Mouse (Mus musculus): ENCODE data around the gene Ppy. TPM values are rescaled to one million over a fixed set of nuclear protein-coding genes. Genes with fewer than 3 reads are reported as not detected.

The Ppy gene
- polyA plus RNA-seq, 1 experiment from 2014 or later, result not detected

- Histone ChIP-seq H3K4me2 (replicated peaks) (peak overlapping the region; percentile 44), H3K4me1 (replicated peaks; ENCODE audit: control insufficient read depth, insufficient read depth, low read length) (peaks cover 9% of the 10 kb centered on the region; the same call in 1 of the 2 replicates), H3K9me3 (ENCODE audit: control insufficient read depth, low read length) (no peaks in the 10 kb centered on the region), H3K27me3 (ENCODE audit: control insufficient read depth, insufficient read depth, low read length) (no peaks in the 10 kb centered on the region), H3K36me3 (replicated peaks; ENCODE audit: control insufficient read depth, insufficient read depth) (no peaks in the 10 kb centered on the region), H3K4me3 (replicated peaks; ENCODE audit: low read length) (peak overlapping the region; percentile 12; the same call in 1 of the 2 replicates), H3K27ac (no peak overlapping the region), H3K9ac (no peak overlapping the region)
- ATAC-seq (ENCODE audit: low FRiP score) (no peak), DNase-seq (ENCODE audit: low spot score) (no peak)
- WGBS, result 78% methylated on average over 5 of the region's 5 CpGs
These were observed 4.7 kb downstream of the Ppy start for GRCm38 (mm10) chr11:102096446-102096845.

- Histone ChIP-seq H3K4me2 (replicated peaks) (no peak overlapping the region), H3K9ac (no peak overlapping the region), H3K4me1 (replicated peaks; ENCODE audit: control insufficient read depth, insufficient read depth, low read length) (peaks cover 9% of the 10 kb centered on the region; the same call in 1 of the 2 replicates), H3K27me3 (ENCODE audit: control insufficient read depth, insufficient read depth, low read length) (no peaks in the 10 kb centered on the region), H3K36me3 (replicated peaks; ENCODE audit: control insufficient read depth, insufficient read depth) (no peaks in the 10 kb centered on the region), H3K4me3 (replicated peaks; ENCODE audit: low read length) (no peak overlapping the region), H3K9me3 (ENCODE audit: control insufficient read depth, low read length) (no peaks in the 10 kb centered on the region), H3K27ac (no peak overlapping the region)
- 74% methylated on average over 3 of the region's 3 CpGs for WGBS
- DNase-seq (ENCODE audit: low spot score) (no peak), ATAC-seq (ENCODE audit: low FRiP score) (no peak)
These were observed 5.4 kb downstream of the Ppy start for GRCm38 (mm10) chr11:102095676-102096075.

GRCm38 (mm10) chr11:102089088-102089808 is 11.9 kb downstream of the Ppy start:
- 2% methylated on average over 20 of the region's 20 CpGs for WGBS

GRCm38 (mm10) chr11:102087931-102088898 is 12.9 kb downstream of the Ppy start, which contains the start of gene Mpp2:
Gene Mpp2 (minus strand): TSS chr11:102088515.
- DNase-seq (ENCODE audit: low spot score), result peak; percentile 78
- H3K9ac ChIP-seq, result peak within 1 kb of the TSS; percentile 82
- peak within 1 kb of the TSS; percentile 57 for H3K4me3 ChIP-seq (replicated peaks; ENCODE audit: low read length)
- peaks cover 6% of the 10 kb centered on the region; the same call in 1 of the 2 replicates for H3K36me3 ChIP-seq (replicated peaks; ENCODE audit: control insufficient read depth, insufficient read depth)
- under 1% methylated on average over 49 of the region's 49 CpGs for WGBS
- H3K27ac ChIP-seq, result peak within 1 kb of the TSS; percentile 98
- H3K9me3 ChIP-seq (ENCODE audit: control insufficient read depth, low read length), result no peaks in the 10 kb centered on the region
- H3K27me3 ChIP-seq (ENCODE audit: control insufficient read depth, insufficient read depth, low read length), result no peaks in the 10 kb centered on the region
- H3K4me2 ChIP-seq (replicated peaks), result peak within 1 kb of the TSS; percentile 73
- H3K4me1 ChIP-seq (replicated peaks; ENCODE audit: control insufficient read depth, insufficient read depth, low read length), result peaks cover 21% of the 10 kb centered on the region
- peak; percentile 49 for ATAC-seq (ENCODE audit: low FRiP score)

More at GRCm38 (mm10) chr11:102089088-102089808, 11.9 kb downstream of the Ppy start:
- Histone ChIP-seq H3K9ac (peak overlapping the region; percentile 82), H3K9me3 (ENCODE audit: control insufficient read depth, low read length) (no peaks in the 10 kb centered on the region), H3K27ac (peak overlapping the region; percentile 98), H3K4me2 (replicated peaks) (peak overlapping the region; percentile 73), H3K27me3 (ENCODE audit: control insufficient read depth, insufficient read depth, low read length) (no peaks in the 10 kb centered on the region), H3K4me3 (replicated peaks; ENCODE audit: low read length) (peak overlapping the region; percentile 57), H3K4me1 (replicated peaks; ENCODE audit: control insufficient read depth, insufficient read depth, low read length) (peaks cover 18% of the 10 kb centered on the region), H3K36me3 (replicated peaks; ENCODE audit: control insufficient read depth, insufficient read depth) (peaks cover 6% of the 10 kb centered on the region; the same call in 1 of the 2 replicates)
- ATAC-seq (ENCODE audit: low FRiP score) (peak; percentile 56; the same call in 1 of the 2 replicates), DNase-seq (ENCODE audit: low spot score) (peak; percentile 84)

GRCm38 (mm10) chr11:102087081-102087751 is 13.9 kb downstream of the Ppy start:
- H3K9me3 ChIP-seq (ENCODE audit: control insufficient read depth, low read length), result no peaks in the 10 kb centered on the region
- peak overlapping the region; percentile 57 for H3K4me3 ChIP-seq (replicated peaks; ENCODE audit: low read length)
- H3K4me2 ChIP-seq (replicated peaks), result peak overlapping the region; percentile 73
- H3K4me1 ChIP-seq (replicated peaks; ENCODE audit: control insufficient read depth, insufficient read depth, low read length), result peaks cover 31% of the 10 kb centered on the region
- H3K27me3 ChIP-seq (ENCODE audit: control insufficient read depth, insufficient read depth, low read length), result no peaks in the 10 kb centered on the region
- under 1% methylated on average over 38 of the region's 39 CpGs for WGBS
- ATAC-seq (ENCODE audit: low FRiP score), result peak; percentile 86
- peaks cover 6% of the 10 kb centered on the region; the same call in 1 of the 2 replicates for H3K36me3 ChIP-seq (replicated peaks; ENCODE audit: control insufficient read depth, insufficient read depth)
- H3K27ac ChIP-seq, result peak overlapping the region; percentile 98
- H3K9ac ChIP-seq, result peak overlapping the region; percentile 82
- peak; percentile 84 for DNase-seq (ENCODE audit: low spot score)

- ATAC-seq (ENCODE audit: low FRiP score) (no peak), DNase-seq (ENCODE audit: low spot score) (peak; percentile 59)
- Histone ChIP-seq H3K36me3 (replicated peaks; ENCODE audit: control insufficient read depth, insufficient read depth) (peaks cover 6% of the 10 kb centered on the region; the same call in 1 of the 2 replicates), H3K27me3 (ENCODE audit: control insufficient read depth, insufficient read depth, low read length) (no peaks in the 10 kb centered on the region), H3K9me3 (ENCODE audit: control insufficient read depth, low read length) (no peaks in the 10 kb centered on the region), H3K27ac (peak overlapping the region; percentile 98), H3K4me2 (replicated peaks) (peak overlapping the region; percentile 73), H3K4me1 (replicated peaks; ENCODE audit: control insufficient read depth, insufficient read depth, low read length) (peaks cover 38% of the 10 kb centered on the region), H3K9ac (peak overlapping the region; percentile 82), H3K4me3 (replicated peaks; ENCODE audit: low read length) (peak overlapping the region; percentile 57)
- 9% methylated on average over 3 of the region's 3 CpGs for WGBS
These were observed 14.8 kb downstream of the Ppy start for GRCm38 (mm10) chr11:102086331-102086730.

- no peaks in the 10 kb centered on the region for H3K9me3 ChIP-seq (ENCODE audit: control insufficient read depth, low read length)
- H3K4me3 ChIP-seq (replicated peaks; ENCODE audit: low read length), result no peak overlapping the region
- ATAC-seq (ENCODE audit: low FRiP score) (no peak), DNase-seq (ENCODE audit: low spot score) (no peak)
- H3K4me2 ChIP-seq (replicated peaks), result no peak overlapping the region
- H3K36me3 ChIP-seq (replicated peaks; ENCODE audit: control insufficient read depth, insufficient read depth), result peaks cover 11% of the 10 kb centered on the region
- H3K27ac ChIP-seq, result no peak overlapping the region
- H3K4me1 ChIP-seq (replicated peaks; ENCODE audit: control insufficient read depth, insufficient read depth, low read length), result peaks cover 33% of the 10 kb centered on the region
- no peaks in the 10 kb centered on the region for H3K27me3 ChIP-seq (ENCODE audit: control insufficient read depth, insufficient read depth, low read length)
- WGBS, result 42% methylated on average over 7 of the region's 7 CpGs
- no peak overlapping the region for H3K9ac ChIP-seq
These were observed 17.0 kb downstream of the Ppy start for GRCm38 (mm10) chr11:102084159-102084558.

GRCm38 (mm10) chr11:102083193-102083592 is 17.9 kb downstream of the Ppy start:
- 39% methylated on average over 4 of the region's 4 CpGs for WGBS
- H3K36me3 ChIP-seq (replicated peaks; ENCODE audit: control insufficient read depth, insufficient read depth), result peaks cover 19% of the 10 kb centered on the region
- DNase-seq (ENCODE audit: low spot score) (no peak), ATAC-seq (ENCODE audit: low FRiP score) (no peak)
- H3K9ac ChIP-seq, result no peak overlapping the region
- H3K4me3 ChIP-seq (replicated peaks; ENCODE audit: low read length), result no peak overlapping the region
- peak overlapping the region; percentile 59 for H3K27ac ChIP-seq
- peaks cover 32% of the 10 kb centered on the region for H3K4me1 ChIP-seq (replicated peaks; ENCODE audit: control insufficient read depth, insufficient read depth, low read length)
- H3K4me2 ChIP-seq (replicated peaks), result peak overlapping the region; percentile 83
- no peaks in the 10 kb centered on the region for H3K9me3 ChIP-seq (ENCODE audit: control insufficient read depth, low read length)
- H3K27me3 ChIP-seq (ENCODE audit: control insufficient read depth, insufficient read depth, low read length), result no peaks in the 10 kb centered on the region
